Mouse (Mus musculus): ENCODE measurements at regions not wholly inside any gene's neighbourhood (a gene's known extent, or its start where the extent isn't known, plus 50 kb on each side); places are given as distances from the start of the nearest gene placed in this dataset.

DNA sequence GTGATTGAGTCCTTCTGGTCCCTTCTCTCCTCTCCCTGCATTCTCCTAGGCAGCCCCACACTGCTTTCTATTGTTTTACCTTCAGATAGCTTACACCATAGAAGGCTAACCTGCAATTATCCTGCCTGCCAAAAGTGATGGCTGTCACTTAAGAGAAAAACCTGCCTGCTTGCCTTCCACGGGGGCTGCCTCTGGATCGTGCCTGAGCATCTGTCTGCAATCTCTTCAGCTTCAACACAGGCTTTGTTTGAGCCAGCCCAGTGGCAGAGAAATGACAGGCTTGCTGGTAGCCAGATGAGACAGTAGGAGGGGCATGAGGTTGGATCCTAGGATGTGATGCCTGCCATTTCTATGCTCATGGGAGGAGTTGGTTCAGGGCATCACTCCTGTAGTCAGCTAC is 345.2 kb upstream of the Tshz3 start:
- DNase-seq = no peak

GRCm38 (mm10) chr7:36350616-36351015 is 347.3 kb upstream of the Tshz3 start:
- DNase-seq = no peak

DNA sequence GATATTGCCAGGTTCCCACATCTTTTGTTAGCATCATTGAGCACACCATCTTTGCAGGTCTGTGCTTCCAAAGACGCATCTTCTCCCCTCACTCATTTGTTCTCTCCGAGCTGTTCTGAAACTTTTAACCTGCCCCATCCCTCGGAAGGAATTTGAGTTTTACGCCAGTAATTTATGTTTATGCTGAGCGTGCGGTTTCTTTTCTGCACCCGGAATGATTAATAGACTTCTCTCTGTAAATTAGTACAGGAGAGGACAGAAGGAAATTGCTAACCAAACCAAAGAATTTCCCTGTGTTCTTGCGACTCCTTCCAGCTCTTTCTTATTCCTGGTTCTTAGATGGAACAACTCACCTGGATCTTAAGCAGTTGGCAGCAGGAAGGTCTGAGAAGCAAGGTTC is 349.7 kb upstream of the Tshz3 start:
- no peak for DNase-seq

- no peak for DNase-seq
These were observed 363.1 kb upstream of the Tshz3 start for GRCm38 (mm10) chr7:36334857-36335256.

DNA sequence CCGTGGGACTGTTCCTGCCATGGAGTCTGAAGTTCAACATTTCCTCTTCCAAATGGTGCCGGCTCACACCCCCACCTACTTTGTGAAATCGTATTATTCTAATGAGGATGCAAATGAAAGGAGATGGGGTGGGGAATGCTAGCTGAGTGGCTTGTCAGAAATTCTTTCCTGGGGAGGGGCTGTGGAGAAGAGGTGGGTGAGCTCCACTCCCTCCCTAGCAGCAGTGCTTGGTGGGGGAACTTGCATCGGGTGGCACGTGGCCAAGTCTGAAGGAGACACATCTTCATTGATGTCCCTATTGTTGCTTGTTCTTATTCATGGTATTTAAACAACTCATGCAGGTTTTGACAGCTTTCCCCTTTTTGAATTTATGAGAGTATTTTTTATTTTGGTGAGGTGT is 363.8 kb upstream of the Tshz3 start:
- peak; percentile 6 for DNase-seq

- no peak for DNase-seq
These were observed 365.3 kb upstream of the Tshz3 start for GRCm38 (mm10) chr7:36332633-36333032.

DNA sequence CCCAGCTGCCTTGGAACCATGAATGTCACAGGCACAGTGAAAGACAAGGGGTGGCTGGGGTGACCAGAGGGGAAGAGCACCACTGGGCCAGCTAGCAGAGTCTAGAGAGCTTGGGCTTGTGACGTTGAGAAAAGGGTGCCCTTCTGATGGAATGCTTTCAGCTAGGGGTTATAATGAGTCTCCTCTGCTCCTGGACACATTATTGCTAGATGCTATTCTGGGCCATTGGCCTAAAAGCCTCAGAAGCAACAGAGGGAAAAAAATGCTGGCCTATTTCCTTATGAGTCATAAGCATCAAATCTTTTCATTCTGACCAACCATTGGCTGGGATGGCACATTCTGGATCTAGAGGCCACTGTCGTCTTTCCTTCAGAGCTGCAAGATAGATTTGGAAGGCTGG is 369.8 kb upstream of the Tshz3 start:
- DNase-seq = no peak

DNA sequence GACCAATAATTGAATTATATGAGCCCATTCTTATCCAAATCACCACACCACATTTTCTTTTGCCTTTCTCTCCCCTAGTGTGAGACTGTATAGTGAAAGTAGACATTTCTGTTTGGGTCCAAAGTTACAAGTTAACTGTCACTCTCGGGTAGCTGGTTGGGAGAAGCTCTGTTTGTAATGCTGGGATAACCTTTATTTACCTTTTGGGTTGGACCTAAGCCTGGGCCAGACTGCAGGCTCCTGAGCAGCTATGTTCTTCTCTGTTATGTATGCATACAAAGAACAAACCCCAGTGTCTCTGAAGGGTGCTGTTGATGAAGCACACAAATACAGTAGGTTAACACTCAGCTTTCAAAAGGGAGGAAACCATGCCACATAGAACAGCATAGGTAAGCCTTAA is 373.9 kb upstream of the Tshz3 start:
- DNase-seq = no peak

DNA sequence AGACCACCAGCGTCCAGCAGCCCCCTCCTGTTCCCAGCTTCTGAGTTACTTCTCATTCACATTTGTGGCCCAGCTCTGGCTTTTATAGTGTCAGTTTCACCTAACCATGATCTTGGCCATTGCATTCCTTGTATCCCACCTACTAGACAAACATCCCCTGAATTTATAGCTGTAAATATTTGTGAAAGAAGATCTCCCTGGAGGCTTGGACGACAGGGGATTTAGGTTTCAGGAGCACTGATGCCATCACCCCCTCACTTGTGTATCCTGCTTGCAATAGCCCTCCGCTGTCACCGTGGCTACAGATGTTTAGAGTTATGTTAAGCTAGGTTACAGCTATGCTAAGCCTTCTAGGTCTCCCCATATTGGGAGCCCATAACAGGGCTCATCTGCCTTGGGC is 375.7 kb upstream of the Tshz3 start:
- no peak for DNase-seq

DNA sequence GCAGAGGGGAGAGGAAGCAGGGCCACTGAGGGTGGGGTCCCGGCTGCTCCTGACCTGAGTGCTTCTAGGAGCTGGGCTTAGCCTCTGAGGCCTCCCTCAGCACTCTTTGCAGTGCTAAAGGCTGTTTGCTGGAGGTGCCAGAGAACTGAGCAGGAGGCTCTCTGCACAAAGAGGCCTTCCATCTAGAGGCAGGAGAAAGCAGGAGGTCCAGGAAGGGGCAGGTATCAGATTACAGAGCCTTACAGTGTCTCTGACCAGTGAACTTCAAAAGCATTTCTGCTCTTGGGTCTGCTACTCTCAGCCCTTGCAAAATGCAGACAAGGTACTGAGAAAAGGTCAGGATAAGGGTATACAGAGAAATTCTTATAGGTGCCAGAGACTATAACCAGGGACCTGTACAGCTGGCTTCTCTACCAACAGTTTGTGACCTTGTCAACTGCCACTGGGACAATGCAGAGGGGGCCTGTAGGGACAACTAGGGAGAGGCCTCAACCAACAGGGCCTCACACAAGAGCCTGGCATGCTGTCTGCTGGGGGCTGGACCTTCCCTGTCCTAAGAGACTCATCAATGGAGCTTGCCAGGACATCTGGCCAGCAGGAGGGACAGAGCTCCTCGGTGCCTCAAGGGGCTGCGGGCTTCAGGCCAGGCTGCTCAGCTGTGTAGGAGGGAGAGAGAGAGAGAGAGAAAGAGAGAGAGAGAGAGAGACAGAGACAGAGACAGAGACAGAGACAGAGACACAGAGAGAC is 380.3 kb upstream of the Tshz3 start:
- DNase-seq = peak; percentile 72

DNA sequence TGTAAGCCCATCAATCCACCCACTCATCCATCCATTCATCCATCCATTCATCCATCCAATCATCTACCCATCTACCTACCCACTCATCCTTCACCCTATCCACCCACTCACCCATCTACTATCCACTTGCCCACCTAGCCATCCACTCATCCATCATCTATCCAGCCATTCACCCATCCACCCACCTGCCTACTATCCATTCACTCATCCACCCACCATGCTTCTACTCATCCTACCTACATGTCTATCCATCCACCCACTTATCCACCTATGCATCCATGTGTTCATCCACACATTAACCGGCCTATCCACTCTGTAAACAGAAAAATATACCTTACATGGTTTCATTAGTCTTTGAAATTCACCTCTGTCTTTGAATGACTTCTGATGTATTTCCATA is 384.2 kb upstream of the Tshz3 start:
- no peak for DNase-seq

DNA sequence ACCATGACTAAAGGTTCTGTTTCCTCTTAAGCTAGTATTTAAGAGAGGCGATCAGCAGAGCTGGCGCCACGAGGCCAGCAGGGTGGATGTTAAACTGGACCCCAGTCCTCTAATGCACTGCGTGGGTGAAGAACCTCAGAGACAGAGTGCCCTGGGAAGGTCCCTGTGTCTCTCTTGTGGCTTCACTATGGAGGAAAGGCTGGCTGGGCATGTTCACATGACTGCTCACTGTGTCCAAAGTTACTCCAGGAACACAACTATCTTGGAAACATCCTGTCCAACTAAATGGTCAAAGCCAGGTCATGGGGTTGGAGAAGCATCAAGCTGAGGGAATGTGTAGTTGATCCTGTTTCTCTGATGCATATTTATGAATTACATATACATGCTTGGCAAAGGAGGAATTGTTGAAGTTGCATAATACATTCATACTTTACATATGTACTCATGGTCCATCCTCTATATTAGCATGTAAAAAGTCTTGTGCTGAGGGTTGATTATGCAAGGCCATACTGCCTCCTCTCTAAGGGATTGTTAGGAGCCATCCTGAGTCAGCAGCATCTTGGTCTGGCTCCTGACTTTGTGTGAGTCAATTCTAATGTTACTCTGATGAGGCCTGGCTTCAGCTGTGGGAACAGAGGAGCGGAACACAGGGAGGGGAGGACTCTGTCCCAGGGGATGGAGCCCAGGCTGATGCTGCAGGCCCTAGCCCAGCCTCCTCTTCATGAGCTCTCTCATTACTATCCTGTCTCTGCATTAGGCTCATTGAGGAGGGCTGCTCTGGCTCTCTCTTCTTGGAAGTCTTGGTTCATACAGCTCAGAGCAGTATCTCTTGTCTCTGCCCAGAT is 387.9 kb upstream of the Tshz3 start:
- DNase-seq = no peak

DNA sequence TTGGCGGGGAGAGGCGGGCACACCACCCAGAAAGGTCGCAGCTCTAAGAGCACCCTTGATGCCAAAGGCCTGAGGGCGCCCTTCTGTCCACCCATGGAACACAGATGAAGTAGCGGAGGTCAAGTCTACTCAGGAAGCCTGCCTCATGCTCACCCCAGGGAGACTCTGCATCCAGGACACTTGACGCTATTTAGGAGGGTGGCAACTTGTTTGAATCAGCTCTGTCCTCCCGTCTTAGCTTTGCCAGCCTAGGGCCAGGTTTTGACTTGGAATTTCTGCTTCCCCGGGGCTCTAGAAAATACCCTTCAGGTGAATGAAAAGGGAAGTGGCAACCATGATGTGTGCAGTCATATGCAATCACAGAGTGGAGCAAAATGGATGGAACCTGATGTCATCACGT is 389.2 kb upstream of the Tshz3 start:
- DNase-seq = no peak

GRCm38 (mm10) chr7:36308106-36308620 is 389.8 kb upstream of the Tshz3 start:
- no peak for DNase-seq

- DNase-seq = no peak
These were observed 420.6 kb upstream of the Tshz3 start for GRCm38 (mm10) chr7:36277275-36277674.

DNA sequence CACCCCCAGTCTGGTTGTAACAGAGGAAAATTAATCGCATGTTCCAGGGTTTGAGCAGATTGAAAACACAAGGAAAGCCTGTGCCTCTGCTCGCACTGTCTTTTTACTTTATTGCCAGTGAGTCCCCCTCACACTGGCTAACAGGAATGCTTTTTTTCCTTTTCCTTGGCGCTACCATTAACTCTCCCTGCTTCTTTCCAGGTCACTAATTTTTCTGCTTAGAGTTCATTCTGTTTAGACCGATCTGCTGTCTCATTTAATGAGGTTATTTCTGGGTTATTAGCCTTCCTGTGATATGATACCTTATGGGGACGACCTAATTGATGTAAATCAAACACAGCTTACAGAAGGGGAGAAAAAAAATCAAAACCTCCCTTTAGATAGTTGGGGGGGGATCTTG is 429.0 kb upstream of the Tshz3 start:
- DNase-seq = no peak

DNA sequence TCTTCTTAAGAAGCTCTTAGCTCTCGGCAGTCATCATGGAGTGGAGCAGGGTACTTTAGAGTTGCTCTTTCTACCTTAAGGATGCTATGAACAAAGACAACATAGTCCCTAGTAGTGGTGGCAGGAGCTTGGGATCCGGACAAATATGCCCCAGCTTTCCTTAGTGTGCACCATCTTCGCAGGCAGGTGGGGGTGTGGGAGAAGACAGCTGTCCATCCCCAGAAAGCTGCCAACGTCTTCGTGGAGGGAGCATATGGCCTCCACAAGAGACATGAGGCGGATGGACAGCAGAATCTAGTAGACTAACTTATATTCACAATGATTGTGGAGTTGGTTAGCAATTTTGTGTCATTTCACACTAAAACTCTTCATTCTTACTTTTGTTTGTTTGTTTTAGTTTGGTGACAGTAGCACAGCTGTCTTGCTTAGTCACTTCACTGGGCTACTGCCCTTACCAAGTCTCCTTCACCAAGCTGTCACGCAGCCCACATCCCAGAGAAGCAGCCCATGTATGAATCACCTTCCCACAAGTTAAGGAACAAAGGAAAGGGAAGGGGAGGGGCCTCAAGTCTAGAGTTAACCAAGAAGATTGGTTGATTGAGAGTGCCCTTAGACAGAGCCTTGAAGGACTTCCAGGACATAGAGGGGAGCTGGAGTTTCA is 432.6 kb upstream of the Tshz3 start:
- DNase-seq = no peak

GRCm38 (mm10) chr7:36262124-36262710 is 435.7 kb upstream of the Tshz3 start:
- DNase-seq = no peak

GRCm38 (mm10) chr7:36257102-36257501 is 440.8 kb upstream of the Tshz3 start:
- no peak for DNase-seq

- DNase-seq = no peak
These were observed 444.6 kb upstream of the Zfp507 start for GRCm38 (mm10) chr7:36247356-36247755.

DNA sequence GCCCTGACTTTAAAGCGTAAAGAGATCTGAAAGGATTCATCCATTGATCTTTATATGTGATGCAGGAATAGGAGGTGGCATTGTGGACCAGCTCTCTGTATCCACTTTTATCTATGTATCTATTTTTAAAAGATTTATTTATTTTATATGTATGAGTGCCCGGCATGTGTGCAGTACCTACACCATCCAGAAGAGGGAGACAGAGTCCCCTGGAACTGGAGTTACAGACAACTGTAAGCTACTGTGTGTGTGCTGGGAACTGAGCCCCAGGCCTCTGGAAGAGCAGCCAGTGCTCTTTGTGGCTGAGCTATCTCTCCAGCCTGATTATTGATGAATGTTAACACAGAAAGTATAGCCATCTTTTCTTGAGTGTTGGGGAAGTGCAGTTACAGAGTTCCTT is 433.9 kb upstream of the Zfp507 start:
- no peak for DNase-seq

- DNase-seq = no peak
These were observed 426.2 kb upstream of the Zfp507 start for GRCm38 (mm10) chr7:36229031-36229430.

- DNase-seq = no peak
These were observed 421.6 kb upstream of the Zfp507 start for GRCm38 (mm10) chr7:36224416-36224815.

Data from adrenal gland, postnatal 10 days (tissue).